Comparison of ENCODE assay signal across 8 mouse cellular contexts in genomic region chr9:57149021-57149420, GRCm38 (mm10). TPM values are rescaled to one million over a fixed set of nuclear protein-coding genes. Genes with fewer than 3 reads are reported as not detected.
DNase-seq lines count a peak whose midpoint lies in the region; ATAC-seq lines count a peak whose summit lies in the region.

No protein-coding gene starts in this region.

- H3K9ac ChIP-seq in heart, embryonic 16.5 days (ENCODE audit: low read length) = no peak overlapping the region; the same call in 1 of the 2 replicates
- H3K9ac ChIP-seq in hindbrain, embryonic 13.5 days = peak overlapping the region; percentile 78
- H3K9ac ChIP-seq in midbrain, embryonic 14.5 days (replicated peaks; ENCODE audit: low read length) = peak overlapping the region; percentile 67

- ATAC-seq in heart, embryonic 16.5 days (replicated peaks; ENCODE audit: extremely low read depth, insufficient read depth, low FRiP score) = no peak
- ATAC-seq in hindbrain, embryonic 13.5 days (ENCODE audit: low FRiP score) = no peak
- ATAC-seq in midbrain, embryonic 14.5 days (ENCODE audit: low FRiP score, low TSS enrichment) = no peak
- no peak for ATAC-seq in megakaryocyte, adult 5-6 weeks (ENCODE audit: poor library complexity, severe bottlenecking)
- no peak for ATAC-seq in activated CD4-positive, CD25-positive, alpha-beta regulatory T cell, adult 4 months

- H3K27ac ChIP-seq in heart, embryonic 16.5 days (ENCODE audit: low read length) = no peak overlapping the region
- H3K27ac ChIP-seq in hindbrain, embryonic 13.5 days = peak overlapping the region; percentile 92
- H3K27ac ChIP-seq in midbrain, embryonic 14.5 days (replicated peaks; ENCODE audit: low read depth, low read length) = peak overlapping the region; percentile 89

- no peak overlapping the region for H3K4me3 ChIP-seq in heart, embryonic 16.5 days (ENCODE audit: low read length)
- peak overlapping the region; percentile 52 for H3K4me3 ChIP-seq in hindbrain, embryonic 13.5 days
- peak overlapping the region; percentile 51 for H3K4me3 ChIP-seq in midbrain, embryonic 14.5 days (replicated peaks; ENCODE audit: low read depth, low read length)

- no peaks in the 10 kb centered on the region for H3K36me3 ChIP-seq in heart, embryonic 16.5 days (ENCODE audit: control insufficient read depth, insufficient read depth)
- peaks cover 9% of the 10 kb centered on the region for H3K36me3 ChIP-seq in hindbrain, embryonic 13.5 days
- 0 out of 2 replicates have a peak, but pooled peaks cover 2% of the 10 kb centered on the region for H3K36me3 ChIP-seq in midbrain, embryonic 14.5 days (ENCODE audit: control insufficient read depth, insufficient read depth, low read length)

- no peak for DNase-seq in heart, adult 8-10 months (ENCODE audit: low spot score)
- peak; percentile 49 for DNase-seq in R1 (ENCODE audit: low read depth, low spot score)
- DNase-seq in midbrain, embryonic 14.5 days = no peak
- DNase-seq in cerebellum, adult 18-20 months = no peak

- H3K9me3 ChIP-seq in heart, embryonic 16.5 days (replicated peaks; ENCODE audit: control insufficient read depth, low read length) = no peaks in the 10 kb centered on the region
- H3K9me3 ChIP-seq in hindbrain, embryonic 13.5 days = no peaks in the 10 kb centered on the region
- H3K9me3 ChIP-seq in midbrain, embryonic 14.5 days (ENCODE audit: control insufficient read depth, low read length) = no peaks in the 10 kb centered on the region

- WGBS in heart, embryonic 16.5 days = 72% methylated on average over 6 of the region's 6 CpGs
- 66% methylated on average over 6 of the region's 6 CpGs for WGBS in hindbrain, embryonic 13.5 days
- 71% methylated on average over 6 of the region's 6 CpGs for WGBS in midbrain, embryonic 14.5 days

- no peaks in the 10 kb centered on the region for H3K27me3 ChIP-seq in heart, embryonic 16.5 days (ENCODE audit: control insufficient read depth, insufficient read depth, low read length)
- no peaks in the 10 kb centered on the region for H3K27me3 ChIP-seq in hindbrain, embryonic 13.5 days
- no peaks in the 10 kb centered on the region for H3K27me3 ChIP-seq in midbrain, embryonic 14.5 days (ENCODE audit: control insufficient read depth, insufficient read depth, low read length)

- peak overlapping the region; percentile 72 for H3K4me2 ChIP-seq in heart, embryonic 16.5 days (ENCODE audit: low read depth, low read length)
- peak overlapping the region; percentile 66 for H3K4me2 ChIP-seq in hindbrain, embryonic 13.5 days
- H3K4me2 ChIP-seq in midbrain, embryonic 14.5 days (ENCODE audit: low read length) = peak overlapping the region; percentile 72

- peaks cover 10% of the 10 kb centered on the region for H3K4me1 ChIP-seq in heart, embryonic 16.5 days (ENCODE audit: control insufficient read depth, insufficient read depth, low read length)
- H3K4me1 ChIP-seq in hindbrain, embryonic 13.5 days (replicated peaks) = peaks cover 26% of the 10 kb centered on the region
- H3K4me1 ChIP-seq in midbrain, embryonic 14.5 days (ENCODE audit: control insufficient read depth, insufficient read depth, low read length) = peaks cover 15% of the 10 kb centered on the region

RNA-seq across cellular contexts. Expression of gene Neil1, which starts 0.9 kb away (rescaled TPM):
- polyA plus RNA-seq in heart, embryonic 16.5 days (2015; fragmentation: Nextera tagmentation; extraction: Ambion mirVana) = 7.7 and 8.1 TPM in 2 replicates
- total RNA-seq in heart, adult 8-10 months (2022) = 1 to 10 TPM; 5.4 to 7.1 (median 6.1) TPM
- polyA plus RNA-seq in hindbrain, embryonic 13.5 days (2015; fragmentation: Nextera tagmentation; extraction: Ambion mirVana) = 9.1 and 11.0 TPM in 2 replicates
- 7.2 and 8.3 TPM in 2 replicates for polyA plus RNA-seq in midbrain, embryonic 14.5 days (2014; fragmentation: Nextera tagmentation; extraction: Ambion mirVana)
- 5.4 and 5.5 TPM in 2 replicates for total RNA-seq in megakaryocyte, adult 5-6 weeks (2015)
- total RNA-seq in megakaryocyte, adult 5-6 weeks (2017) = 2.1 and 4.1 TPM in 2 replicates
- polyA plus RNA-seq in activated CD4-positive, CD25-positive, alpha-beta regulatory T cell, adult 4 months (2017; shearing (Covaris generic)) = 10 to 100 TPM; 18.0 to 33.4 TPM

RNA-seq across cellular contexts. Expression of gene Commd4, which starts 9.1 kb away (rescaled TPM):
- polyA plus RNA-seq in heart, embryonic 16.5 days (2015; fragmentation: Nextera tagmentation; extraction: Ambion mirVana) = 70.7 and 73.5 TPM in 2 replicates
- total RNA-seq in heart, adult 8-10 months (2022) = 10 to 100 TPM; 22.5 to 32.7 (median 29.0) TPM
- 163 and 171 TPM in 2 replicates for polyA plus RNA-seq in hindbrain, embryonic 13.5 days (2015; fragmentation: Nextera tagmentation; extraction: Ambion mirVana)
- polyA plus RNA-seq in midbrain, embryonic 14.5 days (2014; fragmentation: Nextera tagmentation; extraction: Ambion mirVana) = 159 and 190 TPM in 2 replicates
- 100 and 108 TPM in 2 replicates for total RNA-seq in megakaryocyte, adult 5-6 weeks (2015)
- total RNA-seq in megakaryocyte, adult 5-6 weeks (2017) = 150 and 151 TPM in 2 replicates
- 100 to 1,000 TPM; 264 to 293 TPM for polyA plus RNA-seq in activated CD4-positive, CD25-positive, alpha-beta regulatory T cell, adult 4 months (2017; shearing (Covaris generic))

RNA-seq across cellular contexts. Expression of gene Man2c1, which starts 18.5 kb away (rescaled TPM):
- polyA plus RNA-seq in heart, embryonic 16.5 days (2015; fragmentation: Nextera tagmentation; extraction: Ambion mirVana) = 58.0 and 60.3 TPM in 2 replicates
- 10 to 100 TPM; 45.6 to 56.1 (median 48.9) TPM for total RNA-seq in heart, adult 8-10 months (2022)
- 66.7 and 82.1 TPM in 2 replicates for polyA plus RNA-seq in hindbrain, embryonic 13.5 days (2015; fragmentation: Nextera tagmentation; extraction: Ambion mirVana)
- polyA plus RNA-seq in midbrain, embryonic 14.5 days (2014; fragmentation: Nextera tagmentation; extraction: Ambion mirVana) = 43.0 and 52.2 TPM in 2 replicates
- 27.4 and 47.7 TPM in 2 replicates for total RNA-seq in megakaryocyte, adult 5-6 weeks (2015)
- total RNA-seq in megakaryocyte, adult 5-6 weeks (2017) = 33.6 and 35.4 TPM in 2 replicates
- polyA plus RNA-seq in activated CD4-positive, CD25-positive, alpha-beta regulatory T cell, adult 4 months (2017; shearing (Covaris generic)) = 10 to 100 TPM; 38.8 to 51.6 TPM
